Mouse (Mus musculus) central nervous system, embryonic 14 days (tissue): ENCODE data around the gene Intu. TPM values are rescaled to one million over a fixed set of nuclear protein-coding genes. Genes with fewer than 3 reads are reported as not detected.

Source experiments
- polyA plus RNA-seq: library from polyadenylated mRNA; depleted of rRNA; stranded (reverse); fragments of >200 nt; gene quantifications from 2 replicates; pipeline ENCODE4 v1.2.3, GENCODE M21; 2012; rRNA removed

The Intu gene
- polyA plus RNA-seq: 8.5 and 9.3 TPM in 2 replicates

GRCm38 (mm10) chr3:40531286-40532141, at the start of gene Intu:
Intu (plus strand) TSS chr3:40531286.

GRCm38 (mm10) chr3:40708655-40709054, 177.6 kb downstream of the Intu start, which contains the start of gene Slc25a31:
Slc25a31 (plus strand) TSS chr3:40708855.

GRCm38 (mm10) chr3:40744024-40744835, 213.1 kb downstream of the Intu start, which contains the start of gene Hspa4l:
Hspa4l (plus strand) TSS chr3:40744495.

Other genes starting within 250 kb of the Intu start
- gene Slc25a31, start 177.6 kb downstream of the Intu start, polyA plus RNA-seq: 0.20 and 0.26 TPM in 2 replicates
- 16.1 and 18.4 TPM in 2 replicates for gene Hspa4l, start 213.2 kb downstream of the Intu start, polyA plus RNA-seq